Mouse (Mus musculus): ENCODE measurements around the gene Cer1.
A peak's percentile ranks its signal among the peaks of the same experiment; 100 is the strongest.

Cer1 gene

DNA sequence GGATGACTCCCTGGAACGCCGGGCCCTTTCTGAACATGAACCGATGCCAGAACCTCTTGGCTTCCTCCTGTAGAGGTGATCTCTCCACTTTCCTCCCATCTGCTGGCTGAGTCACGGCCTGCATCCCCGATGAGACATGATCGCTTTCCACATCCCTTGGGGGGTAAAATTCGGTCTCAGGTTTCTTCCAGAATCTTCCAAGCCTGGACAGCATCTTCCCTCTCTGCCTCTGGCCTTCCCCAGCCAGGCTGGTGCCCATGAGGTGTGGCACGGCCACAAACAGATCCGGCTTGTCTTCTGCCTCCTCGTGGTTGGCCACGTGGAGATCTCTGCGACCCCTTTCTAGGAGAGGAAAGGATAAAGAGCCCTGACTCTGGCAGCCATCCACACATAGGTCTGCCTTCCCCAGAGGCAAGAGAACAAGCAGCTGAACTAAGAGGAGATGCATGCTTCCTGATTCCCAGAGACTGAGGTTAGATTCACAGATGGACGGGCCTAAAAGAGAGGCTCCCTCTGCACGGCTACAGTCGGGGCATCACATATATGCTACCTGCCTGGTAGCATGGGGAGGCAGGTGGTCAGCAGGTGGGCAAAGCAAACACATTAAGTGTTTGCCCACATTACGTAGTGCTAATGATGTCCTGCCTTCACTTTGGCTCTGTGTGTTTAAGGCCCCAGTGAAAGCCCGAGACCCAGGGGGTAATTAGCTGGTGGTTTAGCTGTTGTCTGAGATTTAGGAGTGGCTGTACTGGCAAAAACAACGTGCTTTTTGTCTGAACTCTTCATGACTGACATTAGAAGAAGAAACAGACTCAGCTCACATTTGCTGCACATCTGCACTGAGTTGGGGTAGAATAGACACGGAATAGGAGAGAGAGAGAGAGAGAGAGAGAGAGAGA is at the start of gene Cer1:
Gene Cer1, minus strand, starts transcription at position 513 of the 899 bp plus-strand sequence.
- DNase-seq: no peak

DNA sequence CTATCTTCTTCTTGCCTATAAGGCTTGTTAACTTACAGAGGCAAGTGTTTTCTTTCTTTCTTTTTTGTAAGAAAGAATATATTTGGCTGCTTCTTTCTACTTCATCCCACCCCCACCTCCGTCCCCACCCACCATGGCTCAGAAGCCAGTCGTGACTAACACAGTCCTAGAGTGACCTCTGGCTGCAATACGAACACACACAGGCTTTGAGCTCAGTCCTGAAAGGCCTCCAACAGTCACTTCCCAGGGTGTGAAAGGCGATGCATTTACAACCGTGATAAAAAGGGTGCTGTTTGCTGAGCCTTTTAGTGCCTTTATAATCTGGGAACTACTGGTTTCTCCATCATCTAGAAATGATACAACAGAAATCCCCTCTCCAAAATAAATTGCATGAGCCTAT is 49.4 kb upstream of the Cer1 start:
- no peak for DNase-seq

DNA sequence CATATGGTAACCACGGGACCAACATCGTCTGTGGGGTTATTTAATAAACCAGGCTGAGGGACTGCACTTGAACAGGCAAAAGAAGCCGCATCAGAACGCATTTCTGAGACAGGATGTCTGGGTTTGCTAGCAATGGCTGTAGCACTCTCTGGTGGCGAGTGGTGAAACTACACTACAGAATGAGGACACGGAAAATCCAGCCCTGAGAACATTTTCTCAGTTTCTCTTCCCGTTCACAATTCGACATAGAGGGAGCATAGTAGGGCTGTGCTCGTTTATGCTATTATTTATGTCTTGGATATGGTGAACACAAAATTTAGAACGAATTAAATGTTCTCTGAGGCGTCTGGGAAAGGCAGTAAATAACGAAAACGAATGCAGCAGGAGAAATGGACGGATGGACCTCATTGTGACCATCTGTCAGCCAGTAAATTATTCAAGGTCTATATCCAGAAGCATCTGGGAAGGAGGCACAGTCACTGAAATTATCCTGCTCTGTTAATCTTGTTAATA is 48.8 kb upstream of the Cer1 start:
- DNase-seq: peak; percentile 48

GRCm38 (mm10) chr4:82930079-82930478 is 45.1 kb upstream of the Cer1 start:
- DNase-seq: no peak

DNA sequence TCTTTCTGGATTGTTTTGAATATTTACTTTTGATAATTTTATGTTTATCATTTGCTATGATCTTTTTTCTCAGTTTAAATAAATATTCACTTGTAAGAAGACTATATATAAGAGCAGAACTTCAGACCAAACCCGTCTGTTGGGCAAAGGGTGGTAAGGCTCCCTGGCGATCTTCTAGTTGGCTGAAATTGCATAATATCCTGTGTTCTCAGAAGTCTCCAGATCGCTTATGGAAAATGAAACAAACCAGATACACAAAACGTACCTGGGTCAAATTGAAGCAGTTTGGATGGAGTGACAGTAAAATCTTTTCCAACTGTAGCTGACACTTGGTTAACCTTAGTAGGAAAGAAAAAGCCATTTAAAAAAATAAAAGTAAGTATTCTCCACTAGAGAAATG is 37.0 kb upstream of the Cer1 start:
- no peak for DNase-seq

- DNase-seq: no peak
These were observed 33.7 kb upstream of the Cer1 start for GRCm38 (mm10) chr4:82918625-82919024.

DNA sequence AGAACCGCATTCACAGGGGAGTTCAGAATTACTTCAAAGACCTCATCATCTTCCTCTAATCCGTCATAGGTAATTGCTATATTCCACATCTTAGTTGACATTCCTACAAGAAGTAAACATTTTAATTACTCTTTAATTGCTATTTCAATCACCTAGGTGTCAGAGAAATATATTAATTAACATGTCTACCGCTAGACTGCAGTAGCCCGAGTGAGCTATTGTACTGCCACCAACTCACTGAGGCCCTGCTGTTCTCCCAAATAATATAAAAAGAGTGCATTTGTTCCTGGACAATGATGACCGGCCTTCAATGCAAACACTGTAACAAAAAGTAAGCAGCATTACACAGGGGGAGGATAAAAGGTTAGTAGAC is 31.7 kb upstream of the Cer1 start:
- DNase-seq: no peak

- DNase-seq: no peak
These were observed 31.2 kb upstream of the Cer1 start for GRCm38 (mm10) chr4:82916003-82916677.

- no peak for DNase-seq
These were observed 30.6 kb upstream of the Cer1 start for GRCm38 (mm10) chr4:82915576-82915975.

DNA sequence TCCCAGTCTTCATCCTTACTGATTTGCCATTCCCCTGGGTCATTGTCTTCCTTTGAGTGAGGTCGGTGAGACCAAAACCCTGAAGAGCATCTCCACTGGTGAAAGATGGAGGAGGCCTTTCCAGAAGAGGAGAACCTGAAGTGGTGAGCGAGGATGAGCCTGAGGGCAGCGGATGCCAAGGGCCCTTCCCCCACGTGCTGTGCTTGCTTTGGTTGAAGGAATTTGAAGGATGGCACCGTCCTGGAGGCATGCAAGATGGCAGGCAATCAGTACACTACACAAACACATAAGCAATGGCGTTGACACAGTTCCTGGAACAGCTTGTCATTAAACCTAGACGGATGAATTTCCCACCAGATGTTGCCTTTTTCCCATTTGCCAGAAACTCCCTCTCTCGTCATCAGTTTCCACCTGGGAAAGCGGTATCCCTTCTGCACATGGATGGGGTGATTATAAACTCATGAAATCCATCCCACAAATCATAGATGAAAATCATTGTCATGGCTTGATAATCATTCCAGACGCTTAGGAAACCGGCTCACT is 29.7 kb upstream of the Cer1 start:
- no peak for DNase-seq

DNA sequence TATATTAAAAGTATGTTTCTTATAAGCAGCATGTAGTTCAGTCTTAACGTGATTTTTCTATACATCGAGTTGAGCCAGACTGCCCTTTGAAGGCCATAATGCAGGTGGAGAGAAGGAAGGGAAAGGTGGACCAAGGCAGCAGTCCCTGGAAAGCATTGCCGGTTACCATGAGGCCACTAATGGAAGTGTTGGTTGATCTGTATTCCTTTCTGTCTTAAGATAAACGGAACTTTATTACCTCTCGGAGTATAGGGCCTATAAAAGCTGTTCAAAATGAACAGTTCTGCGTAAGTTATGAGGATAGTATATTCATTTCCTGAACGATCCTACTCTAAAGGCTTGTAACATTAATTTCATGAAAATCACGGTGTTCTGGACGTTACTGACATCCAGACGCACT is 10.3 kb upstream of the Cer1 start:
- no peak for DNase-seq

DNA sequence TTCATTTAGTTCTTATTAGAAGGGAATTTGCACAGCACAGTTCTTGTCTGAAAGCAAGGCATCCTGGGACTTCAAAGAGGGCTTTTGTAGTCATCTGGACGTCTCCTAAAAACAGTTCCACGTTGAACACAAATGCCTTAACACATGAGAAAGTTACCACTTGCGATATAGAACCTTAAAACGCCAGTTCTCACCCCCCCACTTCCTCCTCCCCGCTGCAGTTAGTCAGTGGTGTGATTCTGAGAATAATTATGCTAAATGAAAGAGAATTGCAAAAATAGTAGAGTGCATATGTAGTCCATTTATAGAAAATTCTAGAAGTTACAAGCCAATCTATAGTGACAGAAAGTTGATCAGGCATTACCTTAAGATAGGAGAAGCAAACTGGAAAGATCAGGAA is 7.3 kb upstream of the Cer1 start:
- DNase-seq: no peak

DNA sequence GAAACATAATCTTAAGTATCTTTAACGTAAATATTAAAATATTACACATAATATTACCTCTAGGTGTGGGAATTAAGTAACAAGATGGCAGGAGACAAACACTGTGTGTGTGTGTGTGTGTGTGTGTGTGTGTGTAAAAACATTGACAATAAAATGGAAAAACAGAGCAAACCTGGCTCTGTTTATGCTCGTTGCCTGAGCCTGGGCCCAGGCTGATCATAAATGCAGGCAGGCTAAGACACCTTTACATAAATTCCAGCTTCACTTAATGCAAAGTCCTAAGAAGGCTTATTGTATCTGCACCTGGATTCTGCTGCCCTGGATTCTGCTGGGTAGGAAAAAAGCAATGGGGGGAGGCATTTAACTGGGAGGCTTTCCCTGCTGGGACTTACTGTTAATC is 6.6 kb upstream of the Cer1 start:
- no peak for DNase-seq

DNA sequence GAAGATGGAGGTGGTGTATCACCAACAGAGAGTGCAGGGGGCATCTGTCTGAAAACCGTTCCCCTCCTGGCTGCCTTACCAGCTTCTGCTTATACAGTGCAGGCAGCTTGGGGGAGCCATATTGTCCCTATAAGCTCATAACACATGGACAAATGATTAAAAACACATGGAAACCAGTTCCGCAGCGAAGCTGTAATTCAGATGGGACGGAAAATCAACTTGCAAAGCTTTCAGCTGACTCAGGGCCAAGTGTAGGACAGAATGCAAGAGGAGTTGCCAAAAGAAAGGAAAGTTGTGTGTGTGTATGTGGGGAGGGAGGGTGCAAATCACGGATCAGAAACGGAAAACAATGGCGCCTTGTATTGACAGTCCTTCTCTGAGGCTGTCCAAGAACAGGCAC is 6.1 kb upstream of the Cer1 start:
- DNase-seq: no peak

- DNase-seq: no peak
These were observed 5.6 kb upstream of the Cer1 start for GRCm38 (mm10) chr4:82890585-82890984.

DNA sequence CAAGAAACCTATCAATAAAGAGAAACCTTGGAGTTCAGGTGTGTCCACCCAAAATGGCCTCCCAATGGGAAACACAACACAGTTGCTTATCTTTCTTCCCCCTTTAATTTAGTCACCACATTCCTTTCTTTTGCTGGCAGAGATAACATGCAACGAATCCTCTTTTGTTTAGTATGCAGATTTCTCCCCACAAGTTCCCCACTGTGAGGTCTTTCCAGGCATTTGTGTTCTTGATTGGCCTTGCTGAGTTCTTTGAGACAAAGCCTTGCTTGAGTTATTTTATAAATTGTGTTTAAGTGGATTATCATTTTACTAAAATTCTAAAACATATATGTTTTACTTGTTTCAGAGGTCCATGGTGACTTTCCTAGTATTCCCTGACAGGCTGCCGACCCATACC is 1.2 kb upstream of the Cer1 start:
- DNase-seq: no peak

GRCm38 (mm10) chr4:82885535-82885913 is 576 bp upstream of the Cer1 start:
- no peak for DNase-seq

DNA sequence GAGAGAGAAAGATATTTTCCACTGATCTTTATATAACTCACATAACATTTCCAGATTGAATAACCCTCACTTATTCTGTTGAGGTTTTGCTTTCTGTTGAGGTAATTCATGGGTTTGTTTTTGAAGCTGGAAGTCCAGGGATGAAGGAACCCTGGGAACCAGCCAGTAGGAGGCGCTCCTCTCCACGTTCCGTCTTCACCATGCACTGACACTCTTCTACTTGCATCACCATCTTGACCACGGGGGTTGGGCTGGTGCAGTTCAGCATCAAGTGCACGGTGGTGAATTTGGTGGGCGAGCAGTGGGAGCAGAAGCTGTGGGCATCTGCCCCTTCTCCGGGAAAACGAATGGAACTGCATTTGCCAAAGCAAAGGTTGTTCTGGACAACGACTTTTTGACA is 2.4 kb downstream of the Cer1 start:
- peak; percentile 4 for DNase-seq

- no peak for DNase-seq
These were observed 3.6 kb downstream of the Cer1 start for GRCm38 (mm10) chr4:82881366-82881765.

DNA sequence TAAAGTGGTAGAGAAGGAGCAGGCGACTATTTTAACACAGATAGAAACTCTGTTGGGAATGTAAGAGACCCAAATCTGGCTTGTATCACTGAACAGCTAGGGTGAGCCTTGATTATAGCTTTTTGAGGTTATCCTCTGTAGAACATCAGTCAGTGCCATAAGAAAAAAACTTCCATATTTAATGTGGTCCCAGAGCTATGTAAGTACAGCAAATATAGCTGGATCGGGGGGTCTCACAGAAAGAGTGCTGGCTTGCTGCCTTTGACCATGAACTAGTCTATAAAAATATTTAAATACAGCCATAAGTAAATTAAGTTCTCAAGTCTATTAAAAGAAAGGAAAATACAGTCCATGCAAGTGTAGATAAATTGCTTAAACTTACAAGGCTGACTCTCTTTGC is 4.7 kb downstream of the Cer1 start:
- DNase-seq: no peak

GRCm38 (mm10) chr4:82879152-82879551 is 5.8 kb downstream of the Cer1 start:
- no peak for DNase-seq

DNA sequence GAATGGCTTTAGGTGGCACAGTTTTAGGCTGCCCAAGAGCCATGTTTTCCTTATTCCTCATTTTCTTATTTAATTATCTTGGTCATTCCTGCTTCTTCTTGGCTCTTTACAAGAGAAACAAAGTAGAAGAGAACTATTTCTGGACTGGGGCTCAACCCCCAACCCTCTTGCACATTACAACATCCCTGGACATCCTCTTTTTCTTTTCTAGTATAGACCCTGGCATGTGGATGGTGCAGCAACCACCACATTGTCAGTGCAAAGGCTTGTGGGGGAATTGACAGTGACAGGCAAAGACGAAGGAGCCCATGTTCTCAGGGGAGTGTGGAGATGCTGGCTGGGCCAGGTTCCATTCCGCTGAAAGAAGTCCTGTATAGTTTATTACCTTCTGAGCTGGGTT is 8.3 kb downstream of the Cer1 start:
- DNase-seq: no peak

DNA sequence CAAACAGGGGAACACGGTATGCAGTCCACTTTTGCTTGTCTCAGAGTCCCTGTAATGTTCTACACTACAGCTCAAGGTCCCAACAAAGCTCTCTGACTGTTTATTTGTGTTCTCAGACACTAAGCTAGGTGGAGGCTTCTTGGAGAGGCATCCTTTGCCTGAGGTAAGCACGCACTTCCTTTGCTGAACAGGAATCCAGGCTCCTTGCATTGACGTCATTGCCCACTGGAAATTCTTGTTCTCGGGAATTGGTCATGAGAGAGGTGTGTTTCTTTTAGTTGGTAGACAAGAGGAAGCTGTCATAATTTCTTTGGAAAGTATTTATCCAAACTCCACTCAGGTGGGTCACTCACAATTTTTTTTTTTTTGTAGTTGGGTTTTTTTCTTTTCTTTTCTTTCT is 9.4 kb downstream of the Cer1 start:
- no peak for DNase-seq

DNA sequence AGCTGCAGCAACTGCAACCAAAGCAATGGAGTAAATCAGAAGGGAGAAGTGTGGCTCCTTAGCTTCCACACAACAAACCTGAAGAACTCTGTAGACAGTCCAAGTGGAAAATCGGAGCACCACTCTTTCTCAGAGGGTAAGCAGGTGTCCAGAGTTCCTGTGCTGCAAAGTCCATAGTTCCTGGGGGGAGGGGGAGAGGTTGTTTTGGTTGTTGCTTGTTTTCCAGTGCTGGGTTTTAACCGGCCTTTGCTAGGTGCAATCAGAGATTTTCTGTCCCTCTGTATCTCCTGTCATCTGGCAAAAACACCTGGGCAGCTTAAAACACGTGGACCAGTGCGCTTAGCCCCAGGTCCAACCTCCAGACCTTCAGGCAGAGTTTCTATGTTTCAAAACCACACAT is 10.2 kb downstream of the Cer1 start:
- DNase-seq: no peak

All from thymus, postnatal 14 days (tissue).